Mouse (Mus musculus) cortical plate, adult 2 months (tissue): ENCODE data around the gene Robo1.

Experiments used
- CTCF ChIP-seq: fragments of 200-500 bp; IDR thresholded peaks from 2 replicates; pipeline ENCODE4 v1.5.1; 2011; ENCODE audit warnings: mild to moderate bottlenecking, control low read depth, low read length; ENCODE audit not compliant: insufficient read depth; ENCODE audit errors: extremely low read depth
- POLR2A ChIP-seq: fragments of 200-500 bp; IDR thresholded peaks from 2 replicates; pipeline ENCODE4 v1.6.1; 2011; ENCODE audit warnings: mild to moderate bottlenecking, low read length, control low read depth; ENCODE audit not compliant: insufficient read depth; ENCODE audit errors: extremely low read depth

GRCm38 (mm10) chr16:73011313-73011712, 703.2 kb downstream of the Robo1 start:
- TF ChIP-seq CTCF = no peak
- no peak for TF ChIP-seq POLR2A
